Mouse (Mus musculus) CH12.LX (cell line): Measurements from ENCODE around the gene Usp12. TPM values are rescaled to one million over a fixed set of nuclear protein-coding genes. Genes with fewer than 3 reads are reported as not detected.

Source experiments
- DNase-seq: peaks from one replicate; pipeline ENCODE4 v3.0.0-alpha.2; 2013; ENCODE audit errors: extremely low read depth
- H3K27ac ChIP-seq: 2 replicates; pipeline ENCODE4 v1.5.1; 2012; ENCODE audit warnings: low read depth, mild to moderate bottlenecking, control low read depth, moderate library complexity; ENCODE audit not compliant: insufficient read depth
- H3K27me3 ChIP-seq: replicated peaks from 2 replicates; pipeline ENCODE3; 2012; ENCODE audit warnings: inconsistent platforms
- H3K36me3 ChIP-seq, 2 experiments: replicated peaks in 1 of 2; 2 replicates each; pipeline versions ENCODE3 to v1.6.1; 2012; ENCODE audit warnings: inconsistent platforms in 1 of 2, low read length in 1 of 2, mild to moderate bottlenecking in 1 of 2, mixed read lengths in 1 of 2, moderate library complexity in 1 of 2; ENCODE audit not compliant: control insufficient read depth in 1 of 2, insufficient read depth in 1 of 2
- H3K4me1 ChIP-seq, 2 experiments: 2 replicates each; pipeline ENCODE4 v1.6.1; 2012; ENCODE audit warnings: inconsistent platforms in 1 of 2, moderate library complexity in 1 of 2; ENCODE audit not compliant: insufficient read depth in 2 of 2, control insufficient read depth in 1 of 2
- H3K4me2 ChIP-seq: 2 replicates; pipeline ENCODE4 v1.6.1; 2012; ENCODE audit warnings: low read depth, mild to moderate bottlenecking, control low read depth; ENCODE audit not compliant: poor library complexity, insufficient read depth, severe bottlenecking
- H3K4me3 ChIP-seq, 3 experiments: fragments of 150-350 bp in 1 of 3; sonication (generic) in 1 of 3; replicated peaks in 1 of 3; 2 replicates each; pipeline versions ENCODE3 to v1.5.1; 2011 to 2012; ENCODE audit warnings: low read depth in 2 of 3, low read length in 2 of 3, mild to moderate bottlenecking in 2 of 3, moderate library complexity in 2 of 3, control low read depth in 1 of 3, improper control_type of control experiment in 1 of 3, inconsistent platforms in 1 of 3, mixed read lengths in 1 of 3; ENCODE audit not compliant: poor library complexity in 1 of 3
- H3K79me2 ChIP-seq: replicated peaks from 2 replicates; pipeline ENCODE4 v1.6.1; 2012; ENCODE audit warnings: mild to moderate bottlenecking, moderate library complexity; ENCODE audit not compliant: control insufficient read depth, poor library complexity, insufficient read depth, severe bottlenecking; ENCODE audit errors: extremely low read depth
- H3K9ac ChIP-seq: 2 replicates; pipeline ENCODE4 v1.6.1; 2012; ENCODE audit warnings: low read depth, mild to moderate bottlenecking, control low read depth, moderate library complexity; ENCODE audit not compliant: insufficient read depth
- H3K9me3 ChIP-seq: replicated peaks from 2 replicates; pipeline ENCODE3; 2012; ENCODE audit warnings: low read length, inconsistent platforms, mixed read lengths
- CHD1 ChIP-seq: IDR thresholded peaks from 2 replicates; pipeline ENCODE4 v1.6.1; 2012; ENCODE audit warnings: low read depth, low read length, improper control_type of control experiment, inconsistent platforms
- CHD2 ChIP-seq: IDR thresholded peaks from 2 replicates; pipeline ENCODE4 v1.6.1; 2011; ENCODE audit warnings: low read length, improper control_type of control experiment
- CTCF ChIP-seq, 2 experiments: IDR thresholded peaks in 1 of 2; conservative IDR thresholded peaks in 1 of 2; 2 replicates each; pipeline ENCODE4 v1.5.1; 2011 to 2012; ENCODE audit warnings: low read depth in 2 of 2, low read length in 2 of 2, improper control_type of control experiment in 1 of 2, inconsistent platforms in 1 of 2, mild to moderate bottlenecking in 1 of 2, moderate library complexity in 1 of 2
- E2F4 ChIP-seq: IDR thresholded peaks from 2 replicates; pipeline ENCODE4 v1.6.1; 2011; ENCODE audit warnings: low read depth, low read length, improper control_type of control experiment; ENCODE audit not compliant: insufficient replicate concordance
- EP300 ChIP-seq: IDR thresholded peaks from 2 replicates; pipeline ENCODE4 v1.6.1; 2011; ENCODE audit warnings: low read length, improper control_type of control experiment
- ETS1 ChIP-seq: conservative IDR thresholded peaks from 2 replicates; pipeline ENCODE4 v1.6.1; 2012; ENCODE audit warnings: low read depth, mild to moderate bottlenecking, inconsistent platforms, low read length, improper control_type of control experiment, moderate library complexity
- IRF4 ChIP-seq: IDR thresholded peaks from 2 replicates; pipeline ENCODE4 v1.6.1; 2014; ENCODE audit warnings: low read depth, mild to moderate bottlenecking, inconsistent platforms, low read length, improper control_type of control experiment
- MEF2A ChIP-seq: IDR thresholded peaks from 2 replicates; pipeline ENCODE4 v1.6.1; 2014; ENCODE audit warnings: low read depth, mild to moderate bottlenecking, inconsistent platforms, low read length, improper control_type of control experiment, borderline replicate concordance
- NRF1 ChIP-seq: IDR thresholded peaks from 2 replicates; pipeline ENCODE4 v1.6.1; 2014; ENCODE audit warnings: low read depth, mild to moderate bottlenecking, inconsistent platforms, low read length, improper control_type of control experiment, moderate library complexity
- PAX5 ChIP-seq: IDR thresholded peaks from 2 replicates; pipeline ENCODE4 v1.6.1; 2012; ENCODE audit warnings: low read length, inconsistent platforms, mixed read lengths
- POLR2AphosphoS2 ChIP-seq: IDR thresholded peaks from 2 replicates; pipeline ENCODE4 v1.6.1; 2011; ENCODE audit warnings: low read depth, low read length, improper control_type of control experiment
- TBP ChIP-seq: conservative IDR thresholded peaks from 2 replicates; pipeline ENCODE4 v1.6.1; 2011; ENCODE audit warnings: low read depth, low read length, improper control_type of control experiment
- UBTF ChIP-seq: IDR thresholded peaks from 2 replicates; pipeline ENCODE4 v1.6.1; 2012; ENCODE audit warnings: low read depth, mild to moderate bottlenecking, inconsistent platforms, low read length, improper control_type of control experiment, moderate library complexity
- USF2 ChIP-seq: conservative IDR thresholded peaks from 2 replicates; pipeline ENCODE4 v1.6.1; 2011; ENCODE audit warnings: low read depth, low read length, improper control_type of control experiment
- ZC3H11A ChIP-seq: IDR thresholded peaks from 2 replicates; pipeline ENCODE4 v1.6.1; 2012; ENCODE audit warnings: low read depth, mild to moderate bottlenecking, inconsistent platforms, low read length, improper control_type of control experiment
- ZMIZ1 ChIP-seq: IDR thresholded peaks from 2 replicates; pipeline ENCODE4 v1.6.1; 2012; ENCODE audit warnings: low read depth, mild to moderate bottlenecking, inconsistent platforms, low read length, improper control_type of control experiment
- ZNF384 ChIP-seq: IDR thresholded peaks from 2 replicates; pipeline ENCODE4 v1.6.1; 2012; ENCODE audit warnings: low read depth, low read length, improper control_type of control experiment, inconsistent platforms
- dilution Hi-C: fragments of 300-500 bp; cut with MboI; formaldehyde crosslinking; loops from 2 replicates; pipeline ENCODE4 v1.14.3; 2020; ENCODE audit warnings: low sequenced_read_pairs; ENCODE audit not compliant: extremely low pct_unique_long_range_greater_than_20kb, extremely low pct_ligation_motif_present
- in situ Hi-C: fragments of 300-500 bp; cut with MboI; formaldehyde crosslinking; loops from 3 replicates; pipeline ENCODE4 v1.14.3; 2019; ENCODE audit warnings: low sequenced_read_pairs, low pct_ligation_motif_present, low pct_unique_long_range_greater_than_20kb, mixed read lengths
- polyA plus RNA-seq: library from polyadenylated mRNA; unstranded; fragments of >175 nt; gene quantifications from 2 replicates; pipeline ENCODE4 v1.2.1, GENCODE M21; 2012; ENCODE audit warnings: low read depth; ENCODE audit not compliant: insufficient read length
- total RNA-seq, 2 experiments: library from RNA; depleted of rRNA; stranded (reverse); fragments of 300-350 nt in 1 of 2; fragments of >200 nt in 1 of 2; gene quantifications; 2 replicates each; pipeline ENCODE4 v1.2.3; 2012 to 2014

The Usp12 gene
- total and polyA plus RNA-seq, 3 experiments: 7.8 to 17.8 (median 10.1) TPM

GRCm38 (mm10) chr5:146818906-146819623 lies 24.3 kb upstream of the Usp12 start:
- Histone ChIP-seq H3K36me3 (no peaks in the 10 kb centered on the region), H3K9ac (no peak overlapping the region), H3K9me3 (peaks cover 2% of the 10 kb centered on the region), H3K4me3 (no peak overlapping the region), H3K4me2 (no peak overlapping the region), H3K27me3 (no peaks in the 10 kb centered on the region), H3K79me2 (no peaks in the 10 kb centered on the region), H3K27ac (no peak overlapping the region), H3K4me1 (peaks cover 0 to 6% of the 10 kb centered on the region in 2 experiments; a peak in 1 of 4 replicates)
- TF ChIP-seq TBP (no peak), USF2 (no peak), E2F4 (no peak), EP300 (no peak), POLR2AphosphoS2 (no peak), IRF4 (no peak), NRF1 (no peak), UBTF (no peak)
- dilution Hi-C loops (no loop called here), in situ Hi-C loops (no loop called here)
- DNase-seq: no peak

DNA sequence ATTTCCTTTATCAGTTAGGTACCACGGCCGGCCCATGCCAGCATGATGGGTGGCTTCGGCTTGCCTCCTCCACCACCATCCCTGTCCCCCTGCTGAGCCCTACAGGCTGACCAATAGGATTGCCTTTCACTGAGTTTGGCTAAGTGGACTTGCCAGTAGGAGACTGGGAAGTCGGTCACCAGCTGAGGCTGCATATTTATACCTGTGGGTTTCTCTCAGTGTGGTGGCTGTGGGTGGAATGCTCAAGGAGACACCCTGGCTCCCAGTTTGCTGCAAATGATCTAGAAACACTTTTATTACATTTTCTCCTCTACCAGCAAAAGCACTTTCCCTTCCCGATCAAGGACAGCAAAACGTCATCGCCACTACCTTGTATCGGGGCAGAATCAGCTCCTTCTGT lies 22.8 kb upstream of the Usp12 start:
- no peak overlapping the region for H3K4me3 ChIP-seq
- dilution Hi-C loops (no loop called here), in situ Hi-C loops (no loop called here)
- H3K36me3 ChIP-seq: no peaks in the 10 kb centered on the region
- no peak overlapping the region for H3K27ac ChIP-seq
- no peak for DNase-seq
- no peak overlapping the region for H3K4me2 ChIP-seq
- no peaks in the 10 kb centered on the region for H3K27me3 ChIP-seq
- peaks cover 0 to 3% of the 10 kb centered on the region in 2 experiments; a peak in 1 of 4 replicates for H3K4me1 ChIP-seq
- peaks cover 5% of the 10 kb centered on the region for H3K9me3 ChIP-seq
- no peak overlapping the region for H3K9ac ChIP-seq
- TF ChIP-seq CHD2 (no peak), ZNF384 (no peak), CHD1 (no peak), POLR2AphosphoS2 (no peak), ZMIZ1 (no peak), E2F4 (no peak), USF2 (no peak), CTCF (conservative IDR thresholded peaks at IDR 0.05 in 1 of 2, IDR thresholded peaks at IDR 0.05 in 1 of 2; ENCODE audit: low read depth in 2 of 2, low read length in 2 of 2) (no peak), ZC3H11A (no peak), MEF2A (no peak), PAX5 (no peak), ETS1 (no peak)
- H3K79me2 ChIP-seq: no peaks in the 10 kb centered on the region
